Mouse (Mus musculus) MN1 (cell line): ENCODE measurements around the gene Nsun4.

Source experiments
- DNase-seq: peaks from one replicate; pipeline ENCODE4 v3.0.0-alpha.2; 2016; ENCODE audit warnings: low spot score

Nsun4 gene

DNA sequence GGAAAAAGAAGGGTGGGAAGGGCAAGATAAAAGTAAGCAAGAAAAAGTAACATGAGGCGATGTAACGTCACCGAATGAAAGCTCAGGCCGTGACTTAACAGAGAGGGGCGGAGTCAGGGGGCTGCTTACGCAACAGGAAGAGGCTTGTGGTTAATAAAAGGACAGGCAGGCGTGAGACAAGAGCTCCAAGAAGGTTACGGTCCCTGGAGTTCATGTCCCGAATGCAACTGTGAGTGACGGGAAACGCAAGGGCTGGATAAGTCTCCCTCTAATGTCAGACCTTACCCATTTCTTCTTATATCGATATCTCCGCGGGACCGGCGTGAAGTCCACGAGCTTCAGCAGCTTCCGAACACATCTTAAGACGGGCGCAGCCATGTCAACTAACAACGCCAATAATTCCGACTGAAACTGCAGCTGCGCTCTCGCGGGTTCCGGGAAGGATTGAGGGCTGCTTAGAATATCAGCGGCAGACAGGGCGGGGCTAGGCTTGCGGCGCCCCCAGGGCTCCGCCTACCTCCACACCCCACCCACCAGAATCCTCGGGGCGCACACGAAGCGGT lies at the start of gene Nsun4:
Nsun4 (minus strand) TSS at position 478 of the 563 bp plus-strand sequence.
- peak; percentile 85 for DNase-seq

GRCm38 (mm10) chr4:116100959-116101358 lies 47.3 kb upstream of the Nsun4 start:
- no peak for DNase-seq

DNA sequence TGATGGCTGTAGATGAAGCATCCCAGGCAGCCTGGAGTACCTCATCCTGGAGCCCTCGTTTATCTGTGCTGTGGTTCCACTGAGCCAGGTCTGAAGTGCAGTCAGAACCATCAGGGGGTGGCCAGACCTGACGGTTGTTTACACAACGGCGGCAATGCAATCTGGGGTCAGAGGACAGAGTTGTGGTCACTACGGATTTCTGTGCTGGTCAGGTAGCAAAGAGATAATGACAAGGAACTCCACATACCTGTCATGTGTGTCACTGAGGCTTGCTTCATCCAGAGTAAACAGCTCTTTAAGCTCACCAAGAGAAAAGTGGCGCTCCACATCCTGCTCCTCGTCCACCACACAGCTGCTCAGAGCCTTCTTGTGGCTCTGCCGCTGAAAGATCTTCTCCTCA lies 43.5 kb upstream of the Nsun4 start:
- DNase-seq: no peak

GRCm38 (mm10) chr4:116096291-116096690 lies 42.6 kb upstream of the Nsun4 start:
- DNase-seq: no peak

GRCm38 (mm10) chr4:116088510-116089249 lies 35.0 kb upstream of the Nsun4 start:
- no peak for DNase-seq

DNA sequence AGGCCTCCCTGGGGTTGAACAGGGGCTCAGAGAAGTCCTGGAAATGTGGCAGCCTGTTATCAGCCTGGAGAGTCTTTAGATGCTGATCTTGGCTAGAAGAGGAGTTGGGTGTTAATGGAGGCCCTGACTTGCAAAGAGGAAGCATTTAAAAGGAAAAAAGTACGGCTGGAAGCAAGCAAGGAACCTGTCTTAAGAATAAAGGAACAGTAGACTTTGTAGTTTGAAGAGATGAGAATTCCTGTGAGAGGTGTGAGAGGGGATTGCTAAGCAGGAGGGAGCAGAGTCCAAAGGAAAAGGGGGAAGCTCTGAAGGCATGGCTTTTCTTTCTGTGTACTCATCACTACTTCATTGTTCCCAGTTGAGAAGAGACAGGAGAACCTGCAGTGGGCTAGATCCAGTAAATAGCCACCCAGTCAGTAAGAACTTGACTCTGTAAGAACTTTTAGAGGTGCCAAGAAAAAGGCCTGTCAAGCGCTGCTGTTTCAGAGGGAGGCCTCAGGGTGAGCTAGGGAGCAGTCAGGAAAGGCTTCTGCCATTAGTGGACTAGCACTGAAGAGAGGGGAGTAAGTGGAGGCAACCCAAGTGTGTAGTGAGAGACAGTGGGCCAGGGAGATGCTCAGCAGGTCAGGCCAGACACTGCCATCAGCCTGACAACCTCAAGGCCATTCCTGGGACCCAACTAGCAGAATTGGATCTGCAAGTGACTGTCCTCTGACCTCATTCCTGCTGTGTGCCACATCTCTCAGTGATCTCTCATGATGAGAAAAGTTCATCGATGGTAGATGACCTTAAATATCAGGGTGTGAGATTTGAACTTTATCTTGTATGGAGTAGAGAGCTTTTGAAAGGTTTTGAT lies 23.8 kb upstream of the Nsun4 start:
- peak; percentile 24 for DNase-seq

- DNase-seq: peak; percentile 37
Measured at GRCm38 (mm10) chr4:116076369-116077231, 22.9 kb upstream of the Nsun4 start.

GRCm38 (mm10) chr4:116075631-116076368 lies 22.1 kb upstream of the Nsun4 start:
- DNase-seq: peak; percentile 60

- peak; percentile 91 for DNase-seq
Measured at GRCm38 (mm10) chr4:116074861-116075620, 21.4 kb upstream of the Nsun4 start, which contains the start of the genes Uqcrh and Lrrc41. Gene Uqcrh, minus strand, starts transcription at chr4:116075071. Gene Lrrc41, plus strand, starts transcription at chr4:116075269.

- peak; percentile 35 for DNase-seq
Measured at GRCm38 (mm10) chr4:116074145-116074675, 20.5 kb upstream of the Nsun4 start.

DNA sequence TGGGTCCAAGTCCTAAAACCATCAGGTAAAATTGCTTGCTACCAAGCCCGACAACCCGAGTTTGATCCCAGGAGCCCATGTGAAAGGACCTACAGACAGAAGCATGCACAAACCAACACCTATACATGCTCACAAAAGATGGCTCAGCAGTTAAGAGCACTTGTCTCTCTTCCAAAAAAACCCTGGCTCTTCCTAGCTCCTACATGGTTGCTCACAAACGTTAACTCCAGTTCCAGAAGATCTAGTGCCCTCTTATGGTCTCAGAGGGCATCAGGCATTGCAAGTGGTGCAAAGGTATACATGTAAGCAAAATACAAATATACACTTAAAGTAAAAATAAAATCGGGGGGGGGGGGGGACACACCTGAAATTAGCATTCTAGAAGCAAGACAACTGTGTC lies 19.5 kb upstream of the Nsun4 start:
- peak; percentile 32 for DNase-seq

DNA sequence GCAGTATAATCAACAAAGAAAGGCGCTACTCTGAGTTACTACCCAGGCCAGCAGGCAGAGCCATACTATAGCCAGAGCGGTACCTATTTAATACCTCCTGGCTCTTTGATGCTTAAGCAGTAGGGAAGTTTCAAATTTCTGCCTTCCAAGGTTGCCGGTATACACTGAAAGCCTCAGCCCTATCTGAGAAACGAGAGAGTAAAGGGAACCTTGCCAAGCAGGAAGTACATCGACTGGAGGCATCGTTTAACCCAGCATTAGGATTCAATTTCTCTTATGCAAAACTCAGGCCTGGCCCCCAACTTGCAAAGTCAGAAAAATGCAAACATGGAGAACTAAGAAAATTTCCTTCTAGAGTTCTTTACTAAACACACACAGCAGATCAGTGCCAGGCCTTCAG lies 16.4 kb upstream of the Nsun4 start:
- no peak for DNase-seq

- no peak for DNase-seq
Measured at GRCm38 (mm10) chr4:116063855-116064254, 10.2 kb upstream of the Nsun4 start.

- no peak for DNase-seq
Measured at GRCm38 (mm10) chr4:116059012-116059726, 5.5 kb upstream of the Nsun4 start.

DNA sequence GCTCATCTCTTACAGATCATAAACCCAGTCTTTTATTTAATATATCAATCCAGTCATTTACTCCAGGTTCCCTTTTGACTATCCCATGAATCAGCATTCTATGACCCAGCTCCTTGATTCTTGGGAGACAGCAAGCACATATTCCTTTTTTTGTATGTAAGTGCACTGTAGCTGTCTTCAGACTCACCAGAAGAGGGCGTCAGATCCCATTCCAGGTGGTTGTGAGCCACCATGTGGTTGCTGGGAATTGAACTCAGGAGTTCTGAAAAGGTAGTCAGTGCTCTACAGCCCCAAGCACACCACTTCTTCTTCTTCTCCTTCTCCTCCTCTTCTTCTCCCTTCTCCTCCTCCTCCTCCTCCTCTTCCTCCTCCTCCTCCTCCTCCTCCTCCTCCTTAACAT lies 3.9 kb upstream of the Nsun4 start:
- no peak for DNase-seq

- peak; percentile 33 for DNase-seq
Measured at GRCm38 (mm10) chr4:116052526-116053293, 966 bp downstream of the Nsun4 start.

DNA sequence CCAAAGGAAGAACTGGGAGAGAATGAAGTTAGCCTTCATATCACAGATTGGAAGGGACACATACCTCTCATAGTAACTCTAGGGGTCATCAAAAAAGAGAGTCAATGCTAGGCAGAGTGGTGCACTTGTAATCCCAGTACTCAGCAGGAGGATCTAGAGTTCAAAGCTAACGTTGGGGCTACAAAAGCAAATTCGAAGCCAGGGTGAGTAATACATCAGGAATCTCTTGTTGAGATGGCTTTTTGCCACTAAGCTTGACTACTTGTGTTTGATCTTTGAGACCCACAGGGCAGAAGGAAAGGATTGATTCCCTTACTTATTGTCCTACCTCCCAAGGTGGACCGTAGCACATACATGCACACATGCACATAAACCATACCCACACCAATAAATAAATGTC lies 4.5 kb downstream of the Nsun4 start:
- DNase-seq: no peak

DNA sequence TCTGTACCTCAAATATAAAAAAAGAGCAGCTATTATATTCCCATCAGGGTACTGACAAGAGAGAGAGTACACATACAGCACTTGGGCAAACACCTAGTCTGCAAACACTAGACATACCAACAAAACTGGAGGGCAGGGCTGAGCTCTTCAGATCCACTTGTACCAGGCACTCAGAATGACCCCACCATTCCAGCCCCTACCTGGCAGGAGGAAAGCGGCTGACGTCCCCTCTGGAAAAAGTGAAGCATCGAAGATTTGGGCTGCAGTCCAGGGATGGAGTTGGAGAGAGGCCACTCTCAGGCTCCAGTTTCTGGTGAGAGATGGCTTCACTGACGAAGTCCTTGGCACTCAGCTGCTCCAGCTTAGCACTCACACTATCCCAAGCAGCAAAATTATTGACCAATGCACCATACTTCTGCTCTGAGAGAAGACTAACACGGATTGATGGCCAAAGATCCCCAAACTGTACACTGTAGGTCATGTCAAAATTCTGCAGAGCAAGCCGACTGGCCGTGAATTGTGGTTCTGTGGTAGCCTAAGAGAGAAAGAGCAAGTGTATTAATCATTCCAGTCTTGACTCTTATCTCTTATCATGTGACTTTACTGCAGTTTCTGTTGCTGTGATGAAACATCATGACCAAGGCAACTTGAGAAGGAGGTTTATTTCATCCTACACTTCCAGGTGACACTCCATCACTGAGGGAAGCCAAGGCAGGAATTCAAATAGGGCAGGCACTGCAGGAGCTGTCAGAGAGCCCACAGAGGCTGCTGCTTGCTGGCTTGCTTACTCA lies 5.4 kb downstream of the Nsun4 start:
- no peak for DNase-seq
